In genomic region chr11:55428186-55429012, GRCm38 (mm10) we compare ENCODE assay signal across 8 mouse cellular contexts. TPM values are rescaled to one million over a fixed set of nuclear protein-coding genes. Genes with fewer than 3 reads are reported as not detected.
DNase-seq lines count a peak whose midpoint lies in the region; ATAC-seq lines count a peak whose summit lies in the region.

No protein-coding gene starts in this region.

- no peak overlapping the region for H3K4me2 ChIP-seq in hindbrain, embryonic 14.5 days (replicated peaks)
- peak overlapping the region; percentile 26; the same call in 1 of the 2 replicates for H3K4me2 ChIP-seq in liver, embryonic 11.5 days
- 0 out of 2 replicates have a peak overlapping the region, but pooled peaks have one; percentile 14 for H3K4me2 ChIP-seq in neural tube, embryonic 12.5 days (replicated peaks)

- H3K4me1 ChIP-seq in hindbrain, embryonic 14.5 days (replicated peaks; ENCODE audit: control insufficient read depth, insufficient read depth, low read length): peaks cover 17% of the 10 kb centered on the region; the same call in 1 of the 2 replicates
- H3K4me1 ChIP-seq in liver, embryonic 11.5 days (replicated peaks; ENCODE audit: control insufficient read depth, insufficient read depth, low read length): peaks cover 5% of the 10 kb centered on the region
- H3K4me1 ChIP-seq in neural tube, embryonic 12.5 days: peaks cover 27% of the 10 kb centered on the region

- 27% methylated on average over 16 of the region's 16 CpGs for WGBS in hindbrain, embryonic 14.5 days
- 34% methylated on average over 16 of the region's 16 CpGs for WGBS in liver, embryonic 11.5 days
- WGBS in neural tube, embryonic 12.5 days: 41% methylated on average over 16 of the region's 16 CpGs

- no peak overlapping the region for H3K4me3 ChIP-seq in hindbrain, embryonic 14.5 days (replicated peaks; ENCODE audit: low read length)
- no peak overlapping the region for H3K4me3 ChIP-seq in liver, embryonic 11.5 days (ENCODE audit: low read depth, low read length)
- no peak overlapping the region for H3K4me3 ChIP-seq in neural tube, embryonic 12.5 days

- H3K27ac ChIP-seq in hindbrain, embryonic 14.5 days: 0 out of 2 replicates have a peak overlapping the region, but pooled peaks have one; percentile 35
- H3K27ac ChIP-seq in liver, embryonic 11.5 days (ENCODE audit: low read depth, low read length): peak overlapping the region; percentile 86
- 0 out of 2 replicates have a peak overlapping the region, but pooled peaks have one; percentile 57 for H3K27ac ChIP-seq in neural tube, embryonic 12.5 days

- no peaks in the 10 kb centered on the region for H3K36me3 ChIP-seq in hindbrain, embryonic 14.5 days (replicated peaks; ENCODE audit: control insufficient read depth, insufficient read depth)
- H3K36me3 ChIP-seq in liver, embryonic 11.5 days (ENCODE audit: control insufficient read depth, insufficient read depth, low read length): no peaks in the 10 kb centered on the region
- no peaks in the 10 kb centered on the region for H3K36me3 ChIP-seq in neural tube, embryonic 12.5 days

- no peaks in the 10 kb centered on the region for H3K27me3 ChIP-seq in hindbrain, embryonic 14.5 days (ENCODE audit: control insufficient read depth, insufficient read depth, low read length)
- H3K27me3 ChIP-seq in liver, embryonic 11.5 days (replicated peaks; ENCODE audit: control insufficient read depth, insufficient read depth, low read length): no peaks in the 10 kb centered on the region
- H3K27me3 ChIP-seq in neural tube, embryonic 12.5 days (replicated peaks): no peaks in the 10 kb centered on the region

- no peak overlapping the region for H3K9ac ChIP-seq in hindbrain, embryonic 14.5 days
- peak overlapping the region; percentile 44; the same call in 1 of the 2 replicates for H3K9ac ChIP-seq in liver, embryonic 11.5 days (ENCODE audit: low read depth, low read length)
- no peak overlapping the region for H3K9ac ChIP-seq in neural tube, embryonic 12.5 days

- ATAC-seq in hindbrain, embryonic 14.5 days (ENCODE audit: low FRiP score): peak; percentile 65
- ATAC-seq in liver, embryonic 11.5 days (replicated peaks; ENCODE audit: low FRiP score): peak; percentile 66
- ATAC-seq in neural tube, embryonic 12.5 days (ENCODE audit: low FRiP score, low read depth): peak; percentile 60
- ATAC-seq in frontal cortex, adult (ENCODE audit: low TSS enrichment): no peak

- DNase-seq in Muller cell, postnatal 12 days (ENCODE audit: inconsistent ontology term): peak; percentile 100
- DNase-seq in cerebellum, adult 9-10 months: peak; percentile 71
- peak; percentile 93 for DNase-seq in gastrocnemius, adult 18-20 months (ENCODE audit: low spot score)
- peak; percentile 76 for DNase-seq in hindbrain, embryonic 14.5 days (ENCODE audit: low spot score)
- peak; percentile 70 for DNase-seq in liver, embryonic 11.5 days (ENCODE audit: low spot score)
- DNase-seq in thymus, adult 18-20 months: no peak

- H3K9me3 ChIP-seq in hindbrain, embryonic 14.5 days (ENCODE audit: control insufficient read depth, low read length): no peaks in the 10 kb centered on the region
- no peaks in the 10 kb centered on the region for H3K9me3 ChIP-seq in liver, embryonic 11.5 days (ENCODE audit: control insufficient read depth, low read length)
- H3K9me3 ChIP-seq in neural tube, embryonic 12.5 days: no peaks in the 10 kb centered on the region

RNA-seq across cellular contexts. Expression of gene Sparc, which starts 5.4 kb away (rescaled TPM):
- 100 to 1,000 TPM; 141 to 200 TPM for total RNA-seq in gastrocnemius, adult 18-20 months (2021)
- polyA plus RNA-seq in hindbrain, embryonic 14.5 days (2014; fragmentation: Nextera tagmentation; extraction: Ambion mirVana): 532 and 583 TPM in 2 replicates
- polyA plus RNA-seq in liver, embryonic 11.5 days (2014; fragmentation: Nextera tagmentation; extraction: Ambion mirVana): 300 and 334 TPM in 2 replicates
- polyA plus RNA-seq in neural tube, embryonic 12.5 days (2016; fragmentation: Nextera tagmentation; extraction: Ambion mirVana): 545 and 567 TPM in 2 replicates

RNA-seq across cellular contexts. Expression of gene Atox1, which starts 32.6 kb away (rescaled TPM):
- 10 to 100 TPM; 38.2 to 40.3 TPM for total RNA-seq in gastrocnemius, adult 18-20 months (2021)
- 259 and 340 TPM in 2 replicates for polyA plus RNA-seq in hindbrain, embryonic 14.5 days (2014; fragmentation: Nextera tagmentation; extraction: Ambion mirVana)
- polyA plus RNA-seq in liver, embryonic 11.5 days (2014; fragmentation: Nextera tagmentation; extraction: Ambion mirVana): 243 and 270 TPM in 2 replicates
- polyA plus RNA-seq in neural tube, embryonic 12.5 days (2016; fragmentation: Nextera tagmentation; extraction: Ambion mirVana): 275 and 300 TPM in 2 replicates

RNA-seq across cellular contexts. Expression of gene G3bp1, which starts 41.1 kb away (rescaled TPM):
- 10 to 100 TPM; 50.7 to 55.5 TPM for total RNA-seq in gastrocnemius, adult 18-20 months (2021)
- polyA plus RNA-seq in hindbrain, embryonic 14.5 days (2014; fragmentation: Nextera tagmentation; extraction: Ambion mirVana): 99.5 and 102 TPM in 2 replicates
- 204 and 223 TPM in 2 replicates for polyA plus RNA-seq in liver, embryonic 11.5 days (2014; fragmentation: Nextera tagmentation; extraction: Ambion mirVana)
- 178 and 185 TPM in 2 replicates for polyA plus RNA-seq in neural tube, embryonic 12.5 days (2016; fragmentation: Nextera tagmentation; extraction: Ambion mirVana)

Comparison
In these comparisons a context has a peak if more than half of its experiments do, and no peak if none do; other contexts are left out.
1. DNase-seq: peak in Muller cell, postnatal 12 days (single experiment), cerebellum, adult 9-10 months (single experiment), gastrocnemius, adult 18-20 months (single experiment), hindbrain, embryonic 14.5 days (single experiment) and liver, embryonic 11.5 days (single experiment); none in thymus, adult 18-20 months (0 of 2).
2. H3K27ac ChIP-seq: peak in every context shown above with its lines; median percentile 86 in liver, embryonic 11.5 days; 57 in neural tube, embryonic 12.5 days; 35 in hindbrain, embryonic 14.5 days.